In genomic region chr2:75981440-75982081, GRCm38 (mm10) we compare ENCODE assay signal across 8 mouse cellular contexts. TPM values are rescaled to one million over a fixed set of nuclear protein-coding genes. Genes with fewer than 3 reads are reported as not detected.
DNase-seq lines count a peak whose midpoint lies in the region; ATAC-seq lines count a peak whose summit lies in the region.
"Not testable (repeated sequence)": the region's sequence is repeated elsewhere in the genome, so short reads cannot be mapped to it uniquely, and the experiment has no call there.

Gene Ttc30a1, minus strand, starts transcription at chr2:75981967.

- peak within 1 kb of the TSS; percentile 45 for H3K4me3 ChIP-seq in embryonic facial prominence, embryonic 13.5 days

- peak within 1 kb of the TSS; percentile 66 for H3K4me2 ChIP-seq in embryonic facial prominence, embryonic 13.5 days

- H3K27ac ChIP-seq in embryonic facial prominence, embryonic 13.5 days = not testable (repeated sequence)

- WGBS in embryonic facial prominence, embryonic 13.5 days = 3% methylated on average over 32 of the region's 34 CpGs

- DNase-seq in adrenal gland, postnatal 36 days = peak; percentile 77 to 83
- DNase-seq in heart, adult 18-20 months = peak; percentile 84 to 89
- DNase-seq in kidney, adult 11 months = peak; percentile 78
- peak; percentile 75 to 83 for DNase-seq in left cerebral cortex, postnatal 36 days (ENCODE audit: low spot score in 2 of 2)
- DNase-seq in mesoderm, embryonic 11.5 days (ENCODE audit: low read depth, low spot score) = peak; percentile 87
- DNase-seq in right cerebral cortex, postnatal 14 days = peak; percentile 68
- peak; percentile 63 for DNase-seq in urinary bladder, postnatal 25 days (ENCODE audit: low spot score)

- intact Hi-C loops in left cerebral cortex, postnatal 36 days (cut with DNase I) = not testable (repeated sequence)

- peak; percentile 48; the same call in 1 of the 2 replicates for ATAC-seq in embryonic facial prominence, embryonic 13.5 days (ENCODE audit: insufficient number of reproducible peaks, insufficient read depth, low FRiP score, low TSS enrichment, low read depth)

- H3K36me3 ChIP-seq in embryonic facial prominence, embryonic 13.5 days = not testable (repeated sequence)

- not testable (repeated sequence) for H3K4me1 ChIP-seq in embryonic facial prominence, embryonic 13.5 days

- H3K27me3 ChIP-seq in embryonic facial prominence, embryonic 13.5 days = not testable (repeated sequence)

- not testable (repeated sequence) for H3K9me3 ChIP-seq in embryonic facial prominence, embryonic 13.5 days

- peak within 1 kb of the TSS; percentile 72 for H3K9ac ChIP-seq in embryonic facial prominence, embryonic 13.5 days

RNA-seq across cellular contexts. Expression of gene Ttc30a1, which starts in this region (rescaled TPM):
- total RNA-seq in adrenal gland, postnatal 36 days (2021) = 1 to 10 TPM; 3.0 to 3.4 TPM
- 8.3 and 8.4 TPM in 2 replicates for polyA plus RNA-seq in embryonic facial prominence, embryonic 13.5 days (2015; fragmentation: Nextera tagmentation; extraction: Ambion mirVana)
- total RNA-seq in heart, adult 18-20 months (2021) = 1 to 10 TPM; 3.1 to 3.3 TPM
- 1 to 10 TPM; 2.7 to 2.9 TPM for total RNA-seq in left cerebral cortex, postnatal 36 days (2021)
